Mouse (Mus musculus) urinary bladder, postnatal 36 days (tissue): ENCODE results near the gene Ccdc174.
"Not testable (repeated sequence)": the region's sequence is repeated elsewhere in the genome, so short reads cannot be mapped to it uniquely, and the experiment has no call there.

Experiments
- DNase-seq, 2 experiments: peaks; one replicate each; pipeline ENCODE4 v3.0.0; 2022; ENCODE audit warnings: low spot score in 2 of 2, mixed read lengths in 1 of 2

Ccdc174 gene

GRCm38 (mm10) chr6:91877885-91878651 lies at the start of gene Ccdc174:
Ccdc174 (plus strand) TSS chr6:91878053.
- DNase-seq, result peak; percentile 89 to 92

DNA sequence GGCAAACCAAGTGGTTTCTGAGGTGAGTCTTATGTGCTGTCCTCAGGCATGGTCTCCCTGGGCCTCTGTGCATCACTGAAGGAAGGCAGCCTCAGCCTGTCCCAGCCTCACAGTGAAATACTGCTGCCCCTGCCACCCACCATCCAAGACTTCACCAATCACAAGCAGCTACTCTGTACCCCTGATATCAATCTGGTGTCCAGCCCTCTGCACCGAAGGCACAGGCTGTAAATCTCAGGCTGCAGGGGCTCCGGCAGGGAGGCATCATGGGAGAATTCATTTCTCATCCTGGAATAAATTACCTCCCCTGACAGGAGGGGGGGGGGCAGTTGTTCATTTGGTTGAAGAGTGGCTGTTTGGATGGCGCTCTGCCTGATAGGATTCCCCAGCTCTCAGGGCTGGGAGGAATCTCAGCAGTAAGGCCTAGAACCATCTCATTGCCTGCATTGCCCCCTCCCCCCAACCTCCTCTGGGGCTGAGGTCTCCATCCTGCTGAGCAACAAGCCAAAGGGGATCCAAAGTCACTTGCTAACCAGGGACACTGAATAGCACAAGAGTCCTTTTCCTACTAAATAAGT lies 44.9 kb upstream of the Ccdc174 start:
- no peak for DNase-seq

DNA sequence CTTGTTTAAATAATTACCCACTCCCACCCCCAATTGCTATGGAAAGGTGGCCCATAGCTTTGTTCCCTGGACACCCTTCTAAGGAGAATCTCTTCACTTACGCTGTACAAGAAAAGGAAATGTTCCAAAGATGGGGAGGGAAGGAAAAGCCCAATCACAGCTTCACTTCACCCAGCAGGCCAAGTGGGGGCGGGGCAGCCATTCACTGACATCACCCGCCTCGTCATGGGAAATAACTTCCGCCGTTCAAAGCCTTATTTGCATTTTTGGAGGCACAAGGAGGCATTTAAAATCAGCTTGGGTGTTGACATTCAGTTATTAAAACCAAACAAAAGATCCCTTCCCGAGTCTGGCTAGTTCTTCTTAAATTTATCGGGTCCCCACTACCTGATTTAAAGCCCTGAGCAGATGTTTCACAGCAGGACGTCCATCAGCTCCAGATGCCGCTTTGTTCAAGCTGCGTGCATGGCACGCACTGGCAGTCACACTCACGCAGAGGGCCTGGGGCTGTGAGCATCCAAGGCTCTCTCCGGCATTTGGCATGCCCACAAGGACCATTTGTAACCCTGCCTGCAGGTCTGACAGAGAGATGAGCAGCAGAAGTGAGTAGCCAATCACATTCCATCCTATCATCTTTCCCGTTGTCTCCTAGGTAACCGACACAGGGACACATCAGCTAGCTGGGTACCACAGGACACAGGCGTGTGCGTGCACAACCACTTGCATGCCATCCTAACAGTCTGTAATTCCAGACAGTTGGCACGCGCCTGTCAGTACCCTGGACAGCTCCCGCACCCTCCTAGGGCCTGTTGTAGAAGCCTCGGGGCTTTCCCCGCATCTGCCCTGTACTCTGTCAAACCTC lies 38.6 kb upstream of the Ccdc174 start:
- DNase-seq, result peak; percentile 23 to 33

DNA sequence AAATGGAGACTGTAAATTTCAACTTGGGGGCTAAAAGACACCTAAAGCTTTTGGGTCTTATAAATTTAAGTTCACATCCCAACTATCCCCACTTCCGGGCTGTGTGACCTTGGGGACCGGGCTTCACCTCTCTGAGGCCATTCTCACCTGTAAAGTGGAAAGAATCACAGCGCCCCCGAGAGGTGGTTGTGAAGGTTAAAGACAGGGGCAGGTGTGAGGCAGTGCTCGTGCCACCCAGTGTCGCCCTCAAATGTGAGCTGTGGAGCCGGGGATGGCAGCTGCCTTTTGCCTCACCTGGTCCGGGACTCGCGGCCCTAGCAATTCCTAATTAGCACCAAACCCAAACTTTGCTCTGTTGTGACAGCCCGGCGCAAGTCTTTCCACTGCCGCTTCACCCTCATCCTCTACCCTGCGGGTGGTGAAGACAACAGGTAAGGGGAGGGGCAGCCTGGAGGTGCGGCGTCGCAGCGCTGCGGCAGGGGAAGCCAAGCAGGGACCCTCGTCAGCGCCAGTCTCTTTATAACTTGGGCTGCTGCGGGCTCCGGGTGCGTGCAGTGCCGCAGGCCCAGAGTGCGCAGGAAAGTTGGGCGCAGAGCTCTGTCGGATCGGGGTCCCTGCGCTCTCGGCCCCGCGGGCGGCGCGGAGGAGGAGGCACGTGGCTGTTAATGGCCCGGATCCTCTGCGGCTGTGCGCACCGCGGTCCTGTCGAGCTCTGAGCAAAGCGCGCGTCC lies 34.8 kb upstream of the Ccdc174 start:
- no peak for DNase-seq

DNA sequence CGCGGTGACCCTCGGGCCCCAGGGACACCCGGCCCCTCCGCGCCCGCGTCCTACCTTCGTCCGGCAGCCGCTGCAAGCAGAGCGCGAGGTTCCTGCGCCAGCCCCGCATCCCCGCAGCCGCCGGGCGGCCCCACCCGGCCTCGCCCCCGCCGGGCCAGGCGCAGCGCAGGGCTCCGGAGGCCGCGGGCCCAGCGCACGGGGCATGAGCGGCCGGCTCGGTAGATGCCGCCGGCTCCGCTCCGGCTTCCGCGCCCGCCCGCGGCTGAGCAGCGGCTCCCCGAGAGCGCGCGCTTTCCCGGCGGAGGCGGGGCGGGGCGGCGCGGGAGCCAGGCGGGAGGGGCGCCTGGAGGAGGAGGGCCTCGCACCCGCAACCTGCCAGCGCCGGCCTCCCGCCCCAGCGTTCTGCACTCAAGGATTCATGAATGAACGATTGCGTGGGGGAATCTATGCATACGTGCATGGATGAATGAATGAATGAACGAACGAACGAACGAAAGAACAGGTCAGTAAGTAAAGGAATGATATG lies 34.2 kb upstream of the Ccdc174 start:
- no peak for DNase-seq

DNA sequence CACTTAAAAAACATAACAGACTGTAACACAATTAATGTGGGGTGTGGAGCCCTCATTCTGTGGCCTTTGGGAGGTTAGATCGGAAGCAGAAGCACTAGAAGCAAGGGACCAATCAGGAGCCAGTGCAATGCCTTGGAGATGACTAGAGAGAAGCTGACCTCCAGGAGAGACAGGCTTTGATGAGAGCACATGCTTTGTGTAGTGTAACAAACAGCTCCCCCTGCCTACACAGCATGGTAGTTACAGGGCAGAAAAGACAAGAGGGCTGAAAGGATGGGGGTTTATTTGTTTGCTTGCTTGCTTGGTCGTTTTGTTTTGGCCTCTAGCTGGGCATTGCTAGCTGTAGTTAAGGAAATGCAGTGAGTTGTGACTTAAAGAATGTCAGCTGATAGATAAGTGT lies 25.3 kb upstream of the Ccdc174 start:
- no peak for DNase-seq

DNA sequence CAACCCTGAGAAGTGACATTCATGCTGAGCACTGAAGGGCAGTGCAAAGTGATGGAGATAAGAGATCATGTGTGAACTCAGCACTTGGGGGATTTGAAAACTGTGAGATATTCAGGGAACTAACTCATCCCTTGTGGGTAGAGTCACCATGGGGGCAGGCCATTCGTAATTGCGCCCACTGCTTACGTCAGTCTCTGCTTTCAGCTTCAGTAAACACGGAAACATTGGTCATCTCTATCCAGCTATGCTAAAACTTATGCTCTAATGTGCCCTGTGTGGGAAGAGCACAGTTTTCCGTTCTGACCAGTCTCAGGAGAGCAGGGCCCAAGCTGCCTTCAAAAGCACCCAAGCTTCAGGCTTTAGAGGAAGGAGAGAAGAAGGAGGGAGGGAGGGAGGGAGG lies 19.5 kb upstream of the Ccdc174 start:
- DNase-seq, result no peak

- DNase-seq, result no peak
Observed at GRCm38 (mm10) chr6:91862848-91863247, 15.0 kb upstream of the Ccdc174 start.

GRCm38 (mm10) chr6:91864595-91864994 lies 13.3 kb upstream of the Ccdc174 start:
- DNase-seq, result no peak

GRCm38 (mm10) chr6:91865601-91866000 lies 12.3 kb upstream of the Ccdc174 start:
- DNase-seq, result no peak

GRCm38 (mm10) chr6:91868091-91868490 lies 9.8 kb upstream of the Ccdc174 start:
- no peak for DNase-seq

GRCm38 (mm10) chr6:91872781-91873180 lies 5.1 kb upstream of the Ccdc174 start:
- no peak for DNase-seq

DNA sequence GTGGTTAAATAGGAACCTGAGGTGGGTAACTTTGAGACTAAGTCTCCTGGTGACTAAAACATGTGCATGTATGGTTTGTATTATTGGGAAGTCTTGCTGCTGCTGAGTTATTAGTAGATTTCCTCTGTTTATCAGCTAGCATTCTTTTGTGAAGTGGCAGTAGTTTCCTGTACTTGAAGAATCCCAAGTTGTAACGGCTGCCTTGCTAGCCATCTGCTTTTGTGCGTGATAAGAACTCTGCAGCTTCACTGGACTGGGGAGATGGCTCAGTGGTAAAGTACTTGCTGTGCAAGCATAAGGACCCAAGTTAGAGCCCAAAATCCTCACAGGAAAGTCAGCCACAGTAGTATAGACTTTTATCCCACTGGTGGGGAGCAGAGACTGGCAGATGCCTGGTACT lies 6.0 kb downstream of the Ccdc174 start:
- no peak for DNase-seq

- DNase-seq, result no peak
Observed at GRCm38 (mm10) chr6:91889255-91889906, 11.5 kb downstream of the Ccdc174 start.

GRCm38 (mm10) chr6:91890615-91891014 lies 12.8 kb downstream of the Ccdc174 start:
- DNase-seq, result no peak

GRCm38 (mm10) chr6:91891776-91892175 lies 13.9 kb downstream of the Ccdc174 start:
- no peak for DNase-seq

- no peak for DNase-seq
Observed at GRCm38 (mm10) chr6:91896783-91897182, 18.9 kb downstream of the Ccdc174 start.

DNA sequence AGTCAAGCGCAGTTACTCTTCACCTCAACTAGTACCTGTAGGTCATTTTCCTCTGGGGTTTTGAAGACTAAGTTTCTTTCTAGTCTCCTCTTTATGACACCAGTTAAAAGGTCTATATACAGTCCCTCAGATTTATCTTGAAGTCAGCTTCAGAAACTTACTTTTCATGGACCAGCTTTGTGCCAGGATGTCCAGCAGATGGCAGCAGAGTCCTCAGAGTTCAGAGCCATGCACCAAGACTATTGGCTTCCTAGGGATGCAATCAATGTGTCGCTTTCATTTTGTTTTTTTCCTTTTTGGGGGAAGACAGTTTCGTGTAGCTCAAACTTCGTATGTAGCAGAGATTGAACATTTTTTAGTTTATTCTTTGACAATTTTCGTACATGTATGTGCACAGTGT lies 23.7 kb downstream of the Ccdc174 start:
- DNase-seq, result peak; percentile 52 to 69

DNA sequence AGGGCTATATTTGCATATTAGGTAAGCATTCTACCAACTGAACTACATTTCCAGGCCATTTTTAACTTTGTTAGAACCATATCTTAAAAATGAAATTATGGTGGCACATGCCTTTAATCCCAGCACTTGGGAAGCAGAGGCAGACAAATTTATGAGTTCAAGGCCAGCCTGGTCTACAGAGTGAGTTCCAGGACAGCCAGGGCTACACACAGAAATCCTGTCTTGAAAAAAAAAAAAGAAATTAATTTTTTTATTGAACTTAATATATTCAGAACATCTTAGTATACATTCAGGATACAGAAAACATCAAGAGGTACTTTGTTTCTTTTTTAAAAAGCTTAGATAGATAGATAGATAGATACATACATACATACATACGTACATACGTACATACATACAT lies 24.7 kb downstream of the Ccdc174 start, which contains the start of gene 4930590J08Rik:
Gene 4930590J08Rik, plus strand, starts transcription at position 301 of the 400 bp plus-strand sequence.
- not testable (repeated sequence) for DNase-seq

DNA sequence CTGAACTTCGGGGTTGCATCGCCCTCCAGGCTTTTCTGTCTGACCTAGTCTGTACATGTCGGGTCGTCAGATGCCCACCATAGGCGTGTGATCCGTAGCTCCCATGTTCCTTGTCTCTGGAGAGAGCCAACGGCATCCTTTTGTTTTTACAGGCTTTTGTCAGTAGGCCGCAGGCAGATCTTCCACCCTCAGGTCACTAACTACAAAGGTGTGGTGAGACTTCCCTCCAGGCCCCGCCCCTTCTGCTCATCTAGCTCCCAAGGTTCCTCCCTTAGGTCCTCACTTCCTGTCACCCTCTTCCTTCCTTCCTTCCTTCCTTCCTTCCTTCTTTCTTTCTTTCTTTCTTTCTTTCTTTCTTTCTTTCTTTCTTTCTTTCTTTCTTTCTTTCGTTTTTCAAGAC lies 36.2 kb downstream of the Ccdc174 start:
- DNase-seq, result no peak

DNA sequence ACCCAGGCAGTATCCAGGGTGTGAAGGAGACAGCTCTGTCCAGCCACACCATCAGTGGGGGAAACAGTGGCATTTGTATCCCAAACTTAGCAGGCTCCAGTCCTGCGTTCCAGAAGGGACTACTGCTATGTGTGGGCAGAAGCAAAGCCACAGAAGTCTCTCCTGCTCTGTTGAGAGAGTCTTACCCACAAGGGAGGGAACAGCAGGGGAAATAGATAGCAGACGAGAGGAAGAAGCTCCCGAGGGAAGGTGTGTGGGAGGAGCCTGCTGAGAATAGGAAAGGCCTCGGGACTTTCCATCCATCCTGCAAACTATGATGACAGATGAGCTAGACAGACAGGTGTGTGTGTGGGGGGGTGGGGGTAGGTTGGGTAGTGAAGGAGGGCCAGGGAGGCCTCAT lies 39.4 kb downstream of the Ccdc174 start:
- no peak for DNase-seq
